Mouse (Mus musculus) MN1 (cell line): ENCODE data around the gene Megf8.

ENCODE experiments used
- DNase-seq: peaks from one replicate; pipeline ENCODE4 v3.0.0-alpha.2; 2016; ENCODE audit warnings: low spot score

Megf8 gene

DNA sequence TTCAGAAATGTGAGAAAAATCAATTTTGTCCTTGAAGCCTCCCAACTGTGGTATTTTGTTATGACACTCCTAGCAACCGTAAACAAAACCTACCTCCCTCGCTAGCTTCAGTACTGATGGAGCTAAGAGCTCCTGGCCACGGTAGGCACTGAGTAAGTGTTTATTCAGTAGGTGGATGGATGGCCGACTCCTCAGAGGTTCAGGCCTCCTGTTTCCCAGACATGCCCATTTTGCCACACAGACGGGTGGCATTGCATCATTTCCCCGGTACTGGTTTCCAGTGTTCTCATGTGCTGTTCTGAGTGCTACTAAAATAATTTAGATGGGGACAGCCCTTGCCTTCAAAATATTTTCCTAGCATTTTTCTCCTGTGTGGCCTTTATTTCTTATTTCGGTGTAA, 89.5 kb downstream of the Megf8 start:
- DNase-seq = no peak

- DNase-seq = peak; percentile 26
These were observed 92.3 kb downstream of the Megf8 start for GRCm38 (mm10) chr7:25409114-25409760.

DNA sequence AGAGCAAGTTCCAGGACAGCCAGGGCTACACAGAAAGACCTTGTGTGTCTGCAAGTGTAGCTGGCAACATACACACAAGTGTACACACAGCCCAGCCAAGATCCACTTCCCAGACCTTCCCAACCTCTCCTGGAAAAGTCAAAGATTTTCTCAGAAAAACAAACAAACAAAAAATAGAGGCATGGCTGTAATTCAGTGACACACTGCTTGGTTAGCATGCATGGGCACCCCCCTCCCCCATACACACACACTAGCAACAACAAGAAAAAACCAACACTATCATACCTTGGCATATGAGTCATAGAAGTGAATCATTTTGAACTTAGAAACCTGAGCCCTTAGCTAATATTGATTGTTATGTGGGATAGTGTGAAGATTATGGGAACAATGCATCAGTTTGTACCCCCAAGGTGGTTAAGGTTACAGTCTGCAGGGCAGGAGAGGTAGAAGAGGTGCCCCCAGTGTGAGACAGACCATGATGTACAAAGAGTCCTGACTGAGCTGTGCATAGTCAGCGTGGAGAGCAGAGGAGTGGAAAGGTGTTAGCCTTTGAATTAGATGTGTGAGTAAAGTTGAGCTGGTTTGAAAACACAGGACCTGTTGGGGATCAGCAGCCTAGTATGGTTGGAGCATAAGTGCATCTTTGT, 94.1 kb downstream of the Megf8 start:
- no peak for DNase-seq

DNA sequence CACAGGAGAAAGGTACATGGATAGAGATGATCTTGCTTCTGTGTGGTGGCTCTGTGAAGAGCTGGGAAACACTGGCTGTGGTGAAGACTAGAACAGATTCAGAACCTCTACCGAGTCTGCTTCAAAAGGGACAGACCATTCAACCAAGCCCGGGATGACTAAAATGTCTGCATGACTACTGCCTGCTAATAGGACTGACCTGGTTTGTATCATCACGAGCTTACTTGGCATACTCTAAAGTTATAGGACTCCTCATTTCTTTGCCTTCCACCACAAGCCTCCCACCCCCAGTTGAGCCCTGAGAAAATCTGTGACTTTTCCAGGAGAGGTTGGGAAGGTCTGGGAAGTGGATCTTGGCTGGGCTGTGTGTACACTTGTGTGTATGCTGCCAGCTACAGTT, 94.9 kb downstream of the Megf8 start:
- DNase-seq = no peak

GRCm38 (mm10) chr7:25412833-25413441, 96.0 kb downstream of the Megf8 start, which contains the start of gene Cxcl17:
TSS of gene Cxcl17 (minus strand) at chr7:25412886.
- DNase-seq = no peak
